Mouse (Mus musculus): ENCODE results near the gene Senp2. TPM values are rescaled to one million over a fixed set of nuclear protein-coding genes. Genes with fewer than 3 reads are reported as not detected.

The Senp2 gene
- total RNA-seq, 2 experiments from 2014 or later = 30.1 to 40.1 TPM

DNA sequence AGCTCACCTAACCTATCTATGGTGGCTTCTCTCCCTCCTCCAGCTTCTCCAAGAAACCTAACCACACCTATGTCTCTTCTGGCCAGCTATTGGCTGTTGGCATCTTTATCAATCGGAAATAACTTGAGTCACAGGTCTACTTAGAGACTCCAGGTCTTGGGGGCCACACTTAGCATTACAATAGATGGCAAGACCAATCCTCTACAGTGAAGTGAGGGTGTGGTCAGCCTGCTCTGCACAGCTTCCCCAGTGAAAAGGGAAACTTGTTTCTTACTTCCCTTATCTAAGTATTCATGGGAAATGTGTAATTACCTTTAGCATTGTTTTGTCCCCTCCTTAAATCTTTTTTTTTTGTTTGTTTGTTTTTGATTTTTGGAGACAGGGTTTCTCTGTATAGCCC lies 6.3 kb downstream of the Senp2 start:
- peak; percentile 71 for ATAC-seq (replicated peaks; ENCODE audit: poor library complexity, severe bottlenecking)

- ATAC-seq (replicated peaks; ENCODE audit: poor library complexity, severe bottlenecking) = no peak
Measured at GRCm38 (mm10) chr16:22022122-22022521, 12.8 kb downstream of the Senp2 start.

GRCm38 (mm10) chr16:22027474-22027873 lies 18.2 kb downstream of the Senp2 start:
- no peak for ATAC-seq (replicated peaks; ENCODE audit: poor library complexity, severe bottlenecking)

- no peak for ATAC-seq (replicated peaks; ENCODE audit: poor library complexity, severe bottlenecking)
Measured at GRCm38 (mm10) chr16:22038554-22038953, 29.3 kb downstream of the Senp2 start.

DNA sequence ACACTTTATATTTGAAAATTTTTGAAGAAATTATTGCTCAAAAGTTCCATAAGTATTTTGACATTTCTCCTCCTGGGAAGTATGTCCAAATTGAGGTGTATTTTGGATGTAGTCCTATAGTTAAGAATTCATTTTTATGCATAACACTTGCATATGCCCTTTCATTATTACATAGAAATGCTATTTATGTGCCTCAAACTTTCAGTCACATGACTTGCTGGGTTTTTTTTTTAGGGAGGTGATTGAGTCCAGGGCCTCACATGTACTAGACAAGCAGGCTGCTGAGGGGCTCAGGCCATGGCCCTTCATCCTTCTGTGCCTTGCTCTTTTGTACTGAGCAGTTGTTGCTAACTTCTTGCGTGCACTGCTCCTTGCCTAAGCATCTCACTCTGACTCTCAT lies 30.7 kb downstream of the Senp2 start:
- ATAC-seq (replicated peaks; ENCODE audit: poor library complexity, severe bottlenecking) = no peak

GRCm38 (mm10) chr16:22043830-22044229 lies 34.5 kb downstream of the Senp2 start:
- ATAC-seq (replicated peaks; ENCODE audit: poor library complexity, severe bottlenecking) = peak; percentile 77

DNA sequence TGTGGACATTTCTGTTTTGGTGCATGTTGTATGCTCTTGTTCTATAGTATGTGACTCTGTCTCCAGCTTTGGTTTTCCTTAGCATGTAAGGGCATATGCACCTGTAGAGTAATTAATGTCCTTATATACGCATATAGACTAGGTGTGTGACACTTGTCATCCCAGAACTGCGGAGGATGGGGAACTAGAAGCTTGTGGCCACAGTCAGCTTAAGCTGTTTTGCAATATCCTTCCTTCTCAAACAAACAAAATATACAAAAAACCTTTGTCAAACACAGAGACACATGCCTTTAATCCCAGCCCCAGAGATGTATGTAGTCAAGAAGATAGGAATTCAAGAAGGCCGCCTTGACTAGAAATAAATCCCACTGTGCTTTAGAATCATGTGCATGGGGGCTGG lies 36.6 kb downstream of the Senp2 start:
- ATAC-seq (replicated peaks; ENCODE audit: poor library complexity, severe bottlenecking) = peak; percentile 68

DNA sequence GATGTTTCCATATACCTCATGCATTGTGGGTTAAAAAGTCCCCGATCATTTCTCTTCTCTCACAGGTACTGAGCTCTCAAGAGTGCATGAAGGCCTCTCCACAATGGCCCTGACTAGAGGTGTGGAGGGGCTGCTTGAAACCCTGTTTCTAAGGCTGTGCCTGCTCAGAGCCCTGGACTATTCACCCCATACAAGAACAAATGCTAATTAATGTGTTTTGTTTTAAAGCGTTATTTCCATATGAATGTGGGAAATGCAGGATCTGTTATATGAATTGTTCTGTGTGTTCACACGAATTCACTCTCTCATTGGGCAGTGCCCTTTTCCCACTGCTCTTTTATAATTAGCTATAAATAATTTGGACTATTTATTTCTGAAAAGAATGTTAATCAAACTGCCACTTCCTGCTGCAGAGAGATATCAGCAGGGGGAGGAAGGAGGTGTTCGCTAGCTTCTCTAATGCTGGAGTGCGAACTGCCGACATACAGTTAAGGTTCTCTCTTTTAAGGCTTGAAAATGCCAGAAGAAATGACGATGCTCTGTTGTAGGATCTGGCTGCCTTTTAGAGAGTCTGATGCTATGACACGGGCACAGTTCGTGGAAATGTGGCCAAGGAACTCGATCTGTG lies 37.6 kb downstream of the Senp2 start:
- no peak for ATAC-seq (replicated peaks; ENCODE audit: poor library complexity, severe bottlenecking)

DNA sequence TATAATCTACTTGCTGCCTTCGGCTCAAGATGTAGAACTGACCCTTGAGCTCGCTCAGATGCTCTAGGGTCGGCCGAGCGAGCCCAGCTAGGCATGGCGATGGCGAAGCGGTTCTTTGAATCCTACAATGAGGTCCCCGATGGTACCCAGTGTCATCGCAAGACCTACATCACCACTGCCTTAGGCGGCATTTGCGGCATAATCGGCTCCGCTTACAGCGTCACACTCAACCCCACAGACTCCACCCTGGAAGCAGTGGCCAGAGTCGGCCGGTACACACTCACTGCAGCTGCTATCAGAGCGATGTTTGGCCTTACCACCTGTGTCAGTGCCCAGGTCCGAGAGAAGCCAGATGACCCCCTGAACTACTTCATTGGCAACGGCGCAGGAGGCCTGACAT lies 44.1 kb downstream of the Senp2 start:
- no peak for ATAC-seq (replicated peaks; ENCODE audit: poor library complexity, severe bottlenecking)

- no peak for ATAC-seq (replicated peaks; ENCODE audit: poor library complexity, severe bottlenecking)
Measured at GRCm38 (mm10) chr16:22057498-22057897, 48.2 kb downstream of the Senp2 start.

DNA sequence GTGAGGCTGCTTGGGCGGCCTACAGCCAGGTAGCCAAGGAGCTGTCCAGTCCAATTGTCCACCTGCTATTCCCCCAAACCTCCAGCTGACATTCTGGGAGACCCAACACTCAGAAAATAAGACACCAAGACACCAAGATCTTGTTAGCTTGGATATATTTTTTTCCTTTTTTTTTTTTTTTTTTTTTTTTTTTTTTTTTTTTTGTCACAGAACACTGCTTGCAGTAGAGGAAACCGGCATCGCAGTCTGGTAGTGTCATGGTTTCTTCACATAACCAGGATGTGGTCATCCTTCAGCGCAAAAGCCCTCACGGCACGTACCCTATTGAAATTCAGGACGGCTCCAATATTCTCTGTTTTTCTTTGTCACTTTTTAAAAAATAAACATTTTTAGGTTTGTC lies 49.6 kb downstream of the Senp2 start:
- ATAC-seq (replicated peaks; ENCODE audit: poor library complexity, severe bottlenecking) = peak; percentile 49

DNA sequence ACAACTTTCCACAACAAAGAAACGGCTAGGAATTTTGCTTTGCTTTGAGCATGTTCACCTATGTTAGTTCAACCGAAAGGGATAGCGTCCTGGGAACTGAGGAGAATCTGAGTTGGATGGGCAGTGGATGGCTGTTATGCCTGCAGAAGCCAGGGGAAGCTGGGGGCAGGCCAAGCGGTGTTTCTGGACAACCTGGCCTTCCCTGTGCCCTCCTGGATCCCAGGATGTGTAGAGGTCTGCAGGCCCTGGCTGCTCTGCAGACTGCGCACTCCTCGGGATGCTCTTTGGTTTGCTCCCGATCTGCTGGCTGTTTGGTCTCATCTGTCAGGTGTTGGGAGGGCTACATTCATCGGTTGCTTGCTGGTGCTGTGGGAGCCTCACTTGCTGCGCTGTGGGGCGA lies 51.1 kb downstream of the Senp2 start:
- no peak for ATAC-seq (replicated peaks; ENCODE audit: poor library complexity, severe bottlenecking)

- peak; percentile 43 for ATAC-seq (replicated peaks; ENCODE audit: poor library complexity, severe bottlenecking)
Measured at GRCm38 (mm10) chr16:22061555-22062160, 52.4 kb downstream of the Senp2 start.

DNA sequence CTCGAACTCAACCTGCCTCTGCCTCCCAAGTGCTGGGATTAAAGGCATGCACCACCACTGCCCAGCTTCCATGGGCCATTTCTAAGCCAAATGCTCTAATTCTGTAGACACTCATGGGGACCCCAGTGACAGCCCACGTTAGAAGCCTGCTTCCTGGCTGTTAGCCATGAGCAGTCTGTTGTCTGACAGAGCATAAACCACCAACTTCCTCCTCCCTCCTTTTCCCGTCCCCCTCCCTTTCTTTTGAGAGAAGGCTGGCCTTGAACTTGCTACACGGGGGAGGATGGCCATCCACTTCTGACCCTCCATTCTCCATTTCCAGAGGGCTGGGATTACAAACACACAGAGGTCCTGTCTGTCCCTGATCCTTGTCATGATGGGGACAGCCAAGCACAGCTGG lies 53.0 kb downstream of the Senp2 start:
- ATAC-seq (replicated peaks; ENCODE audit: poor library complexity, severe bottlenecking) = peak; percentile 55

DNA sequence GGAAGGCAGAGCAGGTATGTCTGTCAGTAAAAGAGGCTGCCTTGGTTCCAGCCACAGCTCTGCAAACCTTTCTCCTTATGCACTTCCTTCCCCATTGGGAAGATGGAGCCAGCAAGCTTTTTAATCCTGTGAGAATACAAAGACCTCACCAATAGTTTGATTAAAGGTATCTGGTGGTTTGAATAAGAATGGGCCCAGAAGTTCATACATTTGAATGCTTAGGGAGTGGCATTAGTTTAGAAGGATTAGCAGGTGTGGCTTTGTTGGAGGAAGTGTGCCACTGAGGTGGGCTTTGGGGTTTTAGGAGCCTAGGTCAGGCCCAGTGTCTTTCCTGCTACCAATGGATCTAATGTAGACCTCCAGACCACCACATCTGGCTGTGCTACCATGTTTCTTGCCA lies 56.3 kb downstream of the Senp2 start:
- no peak for ATAC-seq (replicated peaks; ENCODE audit: poor library complexity, severe bottlenecking)

GRCm38 (mm10) chr16:22067406-22067805 lies 58.1 kb downstream of the Senp2 start:
- no peak for ATAC-seq (replicated peaks; ENCODE audit: poor library complexity, severe bottlenecking)

GRCm38 (mm10) chr16:22071361-22071760 lies 62.1 kb downstream of the Senp2 start:
- no peak for ATAC-seq (replicated peaks; ENCODE audit: poor library complexity, severe bottlenecking)

GRCm38 (mm10) chr16:22075067-22075466 lies 65.8 kb downstream of the Senp2 start:
- ATAC-seq (replicated peaks; ENCODE audit: poor library complexity, severe bottlenecking) = no peak

DNA sequence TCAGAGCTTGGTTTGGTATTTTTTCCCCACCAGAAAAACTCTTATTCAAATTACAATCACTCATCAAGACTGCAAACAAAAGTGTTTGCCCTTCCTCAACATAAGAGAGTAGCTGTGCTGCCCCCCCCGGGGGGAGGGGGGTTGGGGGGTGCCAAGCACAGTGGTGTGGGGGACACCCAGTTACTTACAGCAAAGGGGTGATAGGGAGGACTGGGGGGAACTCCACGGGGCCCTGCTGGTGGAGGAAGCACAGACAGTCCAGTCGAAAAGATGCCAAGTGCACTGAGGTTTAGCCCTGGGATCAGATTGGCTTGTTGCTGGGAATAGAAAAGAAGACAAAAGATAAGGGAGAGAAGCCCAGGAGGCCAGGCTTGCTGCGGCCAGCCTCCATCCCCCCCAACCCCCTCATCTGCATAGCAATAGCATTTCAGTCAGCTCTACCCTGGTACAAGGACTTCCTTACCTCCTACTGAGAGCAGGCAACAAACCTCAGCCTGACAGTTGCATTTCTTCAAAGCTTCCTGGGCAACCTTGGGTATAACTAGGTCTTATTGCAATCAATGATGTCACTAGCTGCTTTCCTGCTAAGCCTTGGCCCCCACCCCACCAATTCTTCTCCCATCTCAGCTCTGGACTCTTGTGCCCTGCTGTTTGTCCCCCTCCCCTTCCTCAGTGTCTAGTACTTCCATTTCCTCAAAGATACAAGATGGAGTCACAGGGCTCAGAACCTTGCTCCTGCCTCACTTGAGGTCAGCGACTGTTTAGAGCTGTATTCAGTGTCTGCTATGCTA lies 66.7 kb downstream of the Senp2 start:
- ATAC-seq (replicated peaks; ENCODE audit: poor library complexity, severe bottlenecking) = peak; percentile 83

DNA sequence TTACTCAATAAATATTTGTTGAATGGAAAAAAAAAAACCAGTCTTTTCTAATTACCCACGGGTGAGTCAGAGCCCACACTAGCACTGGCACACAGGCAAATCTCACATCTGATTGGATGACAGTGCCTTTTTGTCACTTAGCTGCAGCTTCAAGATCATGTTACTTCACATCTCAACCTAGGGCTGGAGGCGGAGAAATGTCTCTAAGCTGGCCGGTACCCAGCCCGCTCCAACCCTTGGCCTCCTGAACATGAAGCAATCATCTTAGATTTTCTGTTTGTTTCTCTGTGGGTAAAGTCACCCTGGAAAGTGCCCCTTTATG lies 67.3 kb downstream of the Senp2 start:
- ATAC-seq (replicated peaks; ENCODE audit: poor library complexity, severe bottlenecking) = peak; percentile 86; the same call in 1 of the 2 replicates

DNA sequence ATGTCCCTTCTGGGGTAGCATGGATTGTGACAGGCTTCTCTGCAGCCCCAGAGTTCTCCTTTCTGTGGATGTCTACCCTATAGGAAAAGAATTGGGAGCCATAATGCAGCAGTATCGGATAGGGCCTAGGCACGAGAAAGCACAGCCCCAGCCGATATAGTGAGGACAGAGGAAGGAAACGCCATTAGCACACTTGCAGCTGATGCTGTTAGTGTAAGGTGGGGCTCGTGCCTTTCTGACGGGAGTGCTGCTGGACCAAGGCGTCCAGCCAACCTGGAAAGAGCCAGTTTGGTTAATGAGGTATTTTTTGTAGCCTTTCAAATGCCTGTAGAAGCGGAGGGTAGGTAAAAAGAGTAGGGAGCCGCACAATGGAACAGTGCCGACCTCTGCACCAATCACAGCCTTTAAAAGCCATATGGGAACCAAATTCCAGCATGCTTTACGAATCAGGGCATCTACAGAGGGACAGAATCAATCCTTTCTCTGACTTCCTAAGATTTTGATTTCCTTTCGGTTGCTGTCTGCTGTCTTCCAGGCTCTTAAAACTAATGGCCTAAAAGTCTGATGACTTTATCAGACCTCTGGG lies 70.9 kb downstream of the Senp2 start:
- no peak for ATAC-seq (replicated peaks; ENCODE audit: poor library complexity, severe bottlenecking)
